Mouse (Mus musculus) limb, embryonic 13.5 days (tissue): ENCODE measurements around the gene Grrp1. TPM values are rescaled to one million over a fixed set of nuclear protein-coding genes. Genes with fewer than 3 reads are reported as not detected.

Source experiments
- ATAC-seq: fragments of 200-750 bp; cut with Nextera tagmentation; 2 replicates; pipeline ENCODE4 v1.8.0; 2017; ENCODE audit warnings: low read depth, moderate number of reproducible peaks, moderate TSS enrichment; ENCODE audit not compliant: low FRiP score
- H3K27ac ChIP-seq: fragments of 300-500 bp; sonication (generic); 2 replicates; pipeline ENCODE4 v1.5.1; 2015; ENCODE audit warnings: inconsistent platforms, mild to moderate bottlenecking, moderate library complexity
- H3K27me3 ChIP-seq: fragments of 300-500 bp; sonication (generic); 2 replicates; pipeline ENCODE4 v1.6.1; 2015; ENCODE audit warnings: mild to moderate bottlenecking, inconsistent platforms
- H3K36me3 ChIP-seq: fragments of 300-500 bp; sonication (generic); 2 replicates; pipeline ENCODE4 v1.6.1; 2015; ENCODE audit warnings: inconsistent platforms, mild to moderate bottlenecking, moderate library complexity
- H3K4me1 ChIP-seq: fragments of 300-500 bp; sonication (generic); 2 replicates; pipeline ENCODE4 v1.6.1; 2015; ENCODE audit warnings: inconsistent platforms
- H3K4me2 ChIP-seq: fragments of 300-500 bp; sonication (generic); replicated peaks from 2 replicates; pipeline ENCODE4 v1.6.1; 2015; ENCODE audit warnings: inconsistent platforms, mild to moderate bottlenecking, moderate library complexity
- H3K4me3 ChIP-seq: fragments of 300-500 bp; sonication (generic); 2 replicates; pipeline ENCODE4 v1.5.1; 2015; ENCODE audit warnings: moderate library complexity, mild to moderate bottlenecking, inconsistent platforms
- H3K9ac ChIP-seq: fragments of 300-500 bp; sonication (generic); 2 replicates; pipeline ENCODE4 v1.6.1; 2015; ENCODE audit warnings: mild to moderate bottlenecking, inconsistent platforms
- H3K9me3 ChIP-seq: fragments of 300-500 bp; sonication (generic); 2 replicates; pipeline ENCODE4 v1.6.1; 2016; ENCODE audit warnings: inconsistent platforms
- WGBS: fragments of 180-500 bp; shearing (Covaris S2); methylation state at CpG from one replicate; pipeline ENCODE4 v1.1.7; 2015; 5-methylcytosine and 5-hydroxymethylcytosine counted together
- polyA plus RNA-seq: library from polyadenylated mRNA; unstranded; fragments of >200 nt; fragmentation: Nextera tagmentation; extraction: Ambion mirVana; gene quantifications from 2 replicates; pipeline ENCODE4 v1.2.1, GENCODE M21; 2015

Grrp1 gene
- polyA plus RNA-seq, 1 experiment from 2014 or later = 4.7 TPM

DNA sequence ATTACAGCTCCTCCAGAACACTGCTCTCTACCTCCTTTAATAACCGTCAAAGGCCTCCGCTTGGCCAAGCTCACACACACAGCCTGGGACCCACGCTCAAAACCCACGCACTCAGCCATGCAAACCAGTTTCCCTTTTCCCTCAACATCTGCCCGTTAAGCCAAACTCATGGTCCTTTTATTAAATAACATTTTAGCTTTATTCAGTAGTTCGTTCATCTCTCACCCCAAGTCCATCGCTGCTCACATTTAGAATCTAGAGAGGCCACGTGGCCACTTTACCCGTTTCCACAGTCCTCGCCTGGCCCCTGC is 3.0 kb downstream of the Grrp1 start:
- Histone ChIP-seq H3K9ac (0 out of 2 replicates have a peak overlapping the region, but pooled peaks have one; percentile 20), H3K4me3 (peak overlapping the region; percentile 56), H3K9me3 (no peaks in the 10 kb centered on the region), H3K27me3 (peaks cover 98% of the 10 kb centered on the region), H3K4me1 (peaks cover 62% of the 10 kb centered on the region), H3K36me3 (no peaks in the 10 kb centered on the region), H3K27ac (no peak overlapping the region), H3K4me2 (peak overlapping the region; percentile 93)
- WGBS = 11% methylated on average over 10 of the region's 10 CpGs
- no peak for ATAC-seq

DNA sequence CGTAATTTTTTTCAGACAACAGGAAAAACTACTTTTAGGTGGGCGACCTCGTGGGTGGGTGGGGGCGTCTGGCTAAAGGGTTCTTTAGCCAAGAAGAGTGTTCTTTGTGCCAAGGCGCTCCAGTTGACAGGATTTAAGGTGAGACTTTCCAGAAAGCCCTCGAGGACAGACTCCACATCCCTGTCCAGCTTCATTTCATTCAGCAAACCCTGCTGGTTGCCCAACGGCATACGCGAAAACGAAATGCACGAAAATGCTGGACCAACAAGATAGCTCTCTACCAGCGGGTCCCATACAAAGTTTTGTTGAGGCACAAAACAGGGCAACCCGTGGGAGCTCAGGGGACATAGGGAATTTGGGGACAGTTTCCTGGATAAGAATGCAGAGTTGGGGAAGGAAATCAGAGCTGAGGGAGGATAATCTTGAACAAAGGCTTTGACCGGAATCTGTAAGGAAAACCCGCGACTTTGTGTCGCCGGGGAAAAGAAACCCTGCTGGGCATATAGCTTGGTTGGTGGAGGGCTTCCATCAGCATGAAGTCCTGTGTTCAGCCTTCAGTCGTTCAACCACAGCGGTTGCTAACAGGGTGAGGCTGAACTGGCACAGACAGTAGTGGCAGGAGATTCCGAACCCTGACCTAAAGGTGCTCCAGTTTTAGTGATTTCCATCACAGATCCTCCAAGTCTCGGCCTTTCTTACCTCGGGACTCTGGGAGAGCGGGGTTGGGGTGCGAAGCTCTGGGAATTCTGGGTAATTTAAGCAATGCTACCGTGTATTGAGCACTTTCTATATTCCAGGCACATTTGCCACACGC is 3.6 kb downstream of the Grrp1 start:
- Histone ChIP-seq H3K27ac (no peak overlapping the region), H3K4me2 (peak overlapping the region; percentile 93), H3K4me1 (peaks cover 64% of the 10 kb centered on the region), H3K9me3 (no peaks in the 10 kb centered on the region), H3K4me3 (peak overlapping the region; percentile 56), H3K27me3 (peaks cover 93% of the 10 kb centered on the region), H3K9ac (peak overlapping the region; percentile 48; the same call in 1 of the 2 replicates), H3K36me3 (no peaks in the 10 kb centered on the region)
- no peak for ATAC-seq
- 7% methylated on average over 27 of the region's 27 CpGs for whole genome bisulfite sequencing

DNA sequence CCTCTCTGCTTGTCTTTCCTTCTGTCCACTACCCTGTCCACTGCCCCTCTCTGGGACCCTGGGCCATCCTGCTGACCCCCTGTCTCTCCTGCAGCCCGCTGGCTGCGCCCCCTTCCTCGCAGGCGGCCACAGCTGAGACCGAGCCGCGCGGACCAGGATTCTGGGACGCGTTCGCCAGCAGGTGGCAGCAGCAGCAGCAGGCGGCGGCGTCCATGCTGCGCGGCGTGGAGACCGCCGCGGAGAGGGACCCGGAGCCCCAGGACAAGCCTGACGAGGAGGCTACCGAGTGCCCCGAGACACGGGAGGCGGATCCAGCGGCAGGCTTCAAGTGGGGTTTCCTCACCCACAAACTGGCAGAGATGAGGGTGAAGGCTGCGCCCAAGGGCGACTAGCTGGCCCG is 4.3 kb downstream of the Grrp1 start:
- Histone ChIP-seq H3K9ac (peak overlapping the region; percentile 48; the same call in 1 of the 2 replicates), H3K27ac (no peak overlapping the region), H3K4me2 (peak overlapping the region; percentile 93), H3K36me3 (no peaks in the 10 kb centered on the region), H3K27me3 (peaks cover 86% of the 10 kb centered on the region), H3K9me3 (no peaks in the 10 kb centered on the region), H3K4me1 (peaks cover 64% of the 10 kb centered on the region), H3K4me3 (peak overlapping the region; percentile 56)
- WGBS = under 1% methylated on average over 30 of the region's 30 CpGs
- peak; percentile 63 for ATAC-seq

DNA sequence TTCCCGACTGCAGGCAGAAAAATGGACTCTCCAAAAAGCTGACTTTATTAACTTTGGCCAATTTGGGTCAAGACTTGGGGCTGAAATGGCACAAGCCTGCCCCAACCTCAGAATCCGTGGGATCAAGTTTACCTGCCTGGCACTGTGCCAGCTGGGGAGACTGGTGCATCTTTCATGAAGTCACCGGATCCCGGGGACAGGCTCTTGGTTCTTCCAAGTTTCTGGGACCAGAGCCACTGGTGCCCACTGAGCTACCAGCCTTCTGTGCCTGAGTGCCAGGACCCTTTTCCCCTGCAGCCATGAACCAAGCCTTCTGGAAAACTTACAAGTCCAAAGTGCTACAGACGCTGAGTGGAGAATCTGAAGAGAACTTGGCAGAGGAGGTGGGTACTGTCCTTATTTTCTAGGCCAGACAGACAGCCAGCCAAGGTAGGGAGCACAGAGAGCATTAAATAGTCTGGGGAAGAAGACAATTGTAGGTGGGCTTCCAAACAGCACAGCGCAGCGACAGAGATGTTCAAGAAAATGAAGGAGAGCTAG is 7.1 kb downstream of the Grrp1 start, which contains the start of gene Gm30191:
TSS of gene Gm30191 (plus strand) at position 217 of the 540 bp plus-strand sequence.
- peak within 1 kb of the TSS; percentile 86 for H3K4me3 ChIP-seq
- H3K36me3 ChIP-seq = 0 out of 2 replicates have a peak, but pooled peaks cover 4% of the 10 kb centered on the region
- H3K27ac ChIP-seq = no peak within 1 kb of the TSS
- 76% methylated on average over 7 of the region's 7 CpGs for WGBS
- H3K4me1 ChIP-seq = peaks cover 47% of the 10 kb centered on the region
- H3K4me2 ChIP-seq = peak within 1 kb of the TSS; percentile 90
- H3K27me3 ChIP-seq = peaks cover 57% of the 10 kb centered on the region
- H3K9ac ChIP-seq = peak within 1 kb of the TSS; percentile 87
- H3K9me3 ChIP-seq = no peaks in the 10 kb centered on the region
- ATAC-seq = no peak

DNA sequence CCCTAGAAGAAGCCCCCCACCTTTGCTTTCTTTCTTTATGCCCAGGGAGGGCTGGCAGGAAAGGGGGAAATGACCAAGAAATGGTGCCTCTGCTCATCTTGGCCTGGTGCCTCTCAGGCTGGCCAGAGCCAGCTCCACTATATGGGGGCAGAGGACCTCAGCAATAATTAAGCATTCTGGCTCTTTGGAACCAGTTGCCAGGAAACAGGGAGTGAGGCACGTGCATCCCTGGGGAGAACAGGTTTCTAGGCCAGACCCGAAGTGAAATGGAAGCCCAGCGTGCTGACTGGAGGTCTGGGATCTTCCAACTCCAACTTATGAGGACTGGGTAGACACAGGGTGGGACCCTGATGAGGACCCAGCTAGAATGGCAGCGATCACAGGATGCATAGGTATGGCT is 7.7 kb downstream of the Grrp1 start:
- Histone ChIP-seq H3K36me3 (0 out of 2 replicates have a peak, but pooled peaks cover 4% of the 10 kb centered on the region), H3K27me3 (peaks cover 52% of the 10 kb centered on the region), H3K9ac (no peak overlapping the region), H3K4me1 (peaks cover 41% of the 10 kb centered on the region), H3K4me2 (peak overlapping the region; percentile 90; the same call in 1 of the 2 replicates), H3K9me3 (no peaks in the 10 kb centered on the region), H3K27ac (no peak overlapping the region), H3K4me3 (no peak overlapping the region)
- ATAC-seq = no peak
- WGBS = 55% methylated on average over 4 of the region's 4 CpGs

DNA sequence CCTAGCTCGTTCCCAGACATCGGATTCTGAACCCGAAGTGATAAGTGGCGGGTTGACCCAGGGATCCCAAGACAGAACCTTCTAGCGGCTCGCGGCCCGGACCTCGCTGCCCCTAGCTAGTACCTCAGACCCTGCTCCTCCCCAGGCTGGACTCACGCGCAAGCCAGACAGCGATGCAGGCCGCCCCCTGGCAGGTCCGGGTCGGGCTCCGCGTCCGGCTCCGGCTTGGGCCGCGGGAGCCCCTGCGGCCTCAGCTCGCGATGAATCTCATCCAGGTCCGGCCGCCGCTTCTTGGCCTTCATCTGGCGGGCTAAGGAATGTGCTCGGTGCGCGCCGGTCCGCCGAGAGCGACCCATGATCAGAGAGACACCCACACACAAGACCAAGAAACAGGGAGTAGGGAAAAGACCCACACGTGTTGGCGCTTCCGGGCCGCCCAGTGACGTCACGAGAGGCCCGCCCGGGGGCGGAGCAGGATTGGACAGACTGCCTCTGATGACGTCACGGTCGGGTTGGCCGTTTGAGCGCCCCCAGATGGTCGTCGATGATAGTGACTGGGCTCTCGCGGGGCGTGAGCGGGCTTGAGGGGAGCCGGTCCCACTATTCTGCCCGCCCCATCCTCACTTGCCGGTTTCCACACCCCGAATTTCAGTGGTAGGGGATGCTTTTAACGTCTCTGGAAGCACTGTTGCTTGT is 8.6 kb downstream of the Grrp1 start, which contains the start of gene Zfp593:
TSS of gene Zfp593 (minus strand) at position 445 of the 696 bp plus-strand sequence.
- ATAC-seq = peak; percentile 78
- Histone ChIP-seq H3K9ac (peak within 1 kb of the TSS; percentile 87), H3K4me1 (peaks cover 32% of the 10 kb centered on the region), H3K27ac (no peak within 1 kb of the TSS), H3K36me3 (0 out of 2 replicates have a peak, but pooled peaks cover 4% of the 10 kb centered on the region), H3K9me3 (no peaks in the 10 kb centered on the region), H3K4me3 (peak within 1 kb of the TSS; percentile 86), H3K27me3 (peaks cover 42% of the 10 kb centered on the region), H3K4me2 (peak within 1 kb of the TSS; percentile 90)
- under 1% methylated on average over 60 of the region's 60 CpGs for WGBS

DNA sequence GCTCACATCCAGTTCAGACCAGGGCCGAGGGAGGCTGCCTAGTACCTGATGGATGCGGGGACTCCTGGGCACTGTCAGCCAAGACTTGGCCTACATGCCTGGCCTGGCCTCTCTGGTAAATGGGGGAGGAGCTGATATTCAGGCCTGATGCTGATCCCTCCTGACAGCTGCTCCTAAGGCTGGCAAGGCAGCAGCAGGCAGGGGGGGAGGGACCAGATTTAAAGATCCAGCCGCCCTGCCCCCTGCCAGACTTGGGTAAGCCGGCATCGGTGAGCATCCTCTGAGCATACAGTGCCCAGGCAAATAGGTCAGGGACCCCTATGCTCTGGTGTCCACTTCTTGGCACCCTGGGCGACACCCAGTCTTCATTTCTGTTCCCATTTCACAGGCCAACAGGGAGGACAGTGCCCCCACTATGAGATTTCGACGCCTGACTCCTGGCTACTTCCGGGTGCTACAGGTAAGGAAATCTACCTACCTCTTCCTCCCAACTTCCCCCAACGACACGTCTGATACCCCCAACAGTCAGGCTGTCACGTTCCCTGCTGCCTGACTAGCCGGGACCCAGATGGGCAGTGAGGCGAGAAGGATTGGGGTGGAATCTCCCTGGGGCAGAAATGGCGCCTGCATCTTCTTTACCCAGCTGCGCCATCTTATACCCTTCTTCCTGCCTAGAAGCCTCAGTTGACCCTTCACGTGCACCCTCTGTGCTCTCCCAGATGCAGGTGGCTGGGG is 10.2 kb downstream of the Grrp1 start, which contains the start of gene E130218I03Rik:
TSS of gene E130218I03Rik (plus strand) at position 147 of the 735 bp plus-strand sequence.
- Histone ChIP-seq H3K27me3 (peaks cover 36% of the 10 kb centered on the region), H3K9me3 (no peaks in the 10 kb centered on the region), H3K9ac (peak within 1 kb of the TSS; percentile 87), H3K4me3 (peak within 1 kb of the TSS; percentile 86), H3K27ac (no peak within 1 kb of the TSS), H3K4me2 (peak within 1 kb of the TSS; percentile 90), H3K4me1 (peaks cover 23% of the 10 kb centered on the region), H3K36me3 (0 out of 2 replicates have a peak, but pooled peaks cover 4% of the 10 kb centered on the region)
- no peak for ATAC-seq
- 90% methylated on average over 17 of the region's 17 CpGs for WGBS

DNA sequence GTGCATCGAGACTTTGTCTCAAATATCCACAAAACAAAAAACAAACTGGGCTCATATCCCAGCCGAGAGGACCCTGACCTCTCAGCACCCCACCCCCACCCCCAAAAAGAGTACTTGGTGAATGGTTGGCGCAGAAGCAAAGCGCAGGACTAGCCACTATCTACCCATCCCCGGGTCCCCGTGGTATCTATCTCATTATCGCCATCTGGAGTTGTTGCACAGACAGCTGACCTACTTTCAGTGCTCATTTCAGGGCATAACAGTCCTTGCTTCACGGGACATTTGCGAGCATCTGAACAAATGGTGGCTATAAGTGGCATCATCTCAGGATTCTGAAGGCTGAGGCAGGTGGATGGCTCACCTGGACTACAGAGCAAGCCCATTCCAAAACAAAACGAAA is 15.2 kb downstream of the Grrp1 start:
- peaks cover 45% of the 10 kb centered on the region for H3K27me3 ChIP-seq
- peaks cover 10% of the 10 kb centered on the region for H3K4me1 ChIP-seq
- H3K36me3 ChIP-seq = 0 out of 2 replicates have a peak, but pooled peaks cover 3% of the 10 kb centered on the region
- WGBS = 10% methylated on average over 10 of the region's 10 CpGs
- no peaks in the 10 kb centered on the region for H3K9me3 ChIP-seq
- ATAC-seq = no peak
- H3K9ac ChIP-seq = peak overlapping the region; percentile 45; the same call in 1 of the 2 replicates
- H3K27ac ChIP-seq = no peak overlapping the region
- H3K4me3 ChIP-seq = peak overlapping the region; percentile 34; the same call in 1 of the 2 replicates
- H3K4me2 ChIP-seq = peak overlapping the region; percentile 56

DNA sequence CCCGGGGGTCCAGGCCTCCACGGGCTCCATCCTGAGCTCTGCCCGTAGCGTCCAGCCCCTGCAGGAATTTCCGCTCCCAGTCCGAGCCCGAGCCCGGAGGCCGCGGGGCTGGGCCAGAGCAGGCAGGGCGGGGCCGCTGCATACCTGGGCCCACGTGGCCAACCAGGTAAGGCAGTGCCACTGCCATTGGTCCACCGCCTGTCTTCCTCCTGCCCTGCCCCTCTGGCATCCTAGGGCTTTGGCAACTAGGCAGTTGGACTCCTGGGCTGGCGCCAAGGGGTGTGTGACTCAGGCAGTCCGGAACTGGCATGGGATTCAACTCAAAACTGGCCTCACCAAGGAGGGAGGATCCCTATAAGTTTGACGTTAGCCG is 15.6 kb downstream of the Grrp1 start, which contains the start of gene Cnksr1:
TSS of gene Cnksr1 (minus strand) at position 121 of the 373 bp plus-strand sequence.
- H3K27me3 ChIP-seq = peaks cover 45% of the 10 kb centered on the region
- H3K27ac ChIP-seq = no peak within 1 kb of the TSS
- no peaks in the 10 kb centered on the region for H3K36me3 ChIP-seq
- 0 out of 2 replicates have a peak, but pooled peaks have one; percentile 32 for ATAC-seq
- no peaks in the 10 kb centered on the region for H3K9me3 ChIP-seq
- H3K4me1 ChIP-seq = peaks cover 10% of the 10 kb centered on the region
- WGBS = 2% methylated on average over 18 of the region's 18 CpGs
- peak within 1 kb of the TSS; percentile 34 for H3K4me3 ChIP-seq
- peak within 1 kb of the TSS; percentile 56 for H3K4me2 ChIP-seq
- H3K9ac ChIP-seq = peak within 1 kb of the TSS; percentile 45

DNA sequence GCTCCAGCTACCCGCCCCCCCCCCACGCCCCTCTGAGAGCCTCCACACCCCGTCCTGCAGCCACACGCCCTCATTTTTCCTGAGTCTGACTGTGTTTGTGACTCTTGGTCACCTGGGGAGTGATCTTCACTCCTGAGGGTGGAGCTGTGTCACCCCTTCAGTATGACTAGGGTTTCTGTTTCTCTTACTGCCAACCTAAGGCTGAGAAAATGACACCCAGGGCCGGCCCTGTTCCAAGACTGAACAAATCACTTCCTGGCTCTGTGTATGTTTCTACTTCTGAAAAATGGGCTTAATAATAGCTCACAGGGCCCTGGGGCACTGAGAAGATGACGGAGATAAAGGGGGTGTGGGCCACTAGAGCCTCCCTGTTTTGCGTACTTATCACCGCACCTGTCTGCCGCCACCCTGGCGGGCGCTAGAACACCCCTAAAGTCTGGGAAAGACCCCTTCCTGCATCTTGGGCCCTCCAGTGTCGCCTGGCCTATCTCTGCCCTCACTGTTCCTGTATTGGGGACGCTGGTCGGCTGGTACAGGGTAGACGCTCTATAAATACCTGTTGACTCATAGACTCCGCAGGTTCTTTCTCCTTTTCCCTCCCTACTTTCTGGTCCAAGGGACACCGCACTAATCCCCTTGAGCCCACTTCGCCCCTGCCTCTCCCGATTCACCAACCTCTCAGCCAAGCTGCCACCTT is 16.2 kb downstream of the Grrp1 start:
- peak overlapping the region; percentile 45 for H3K9ac ChIP-seq
- no peak overlapping the region for H3K27ac ChIP-seq
- no peak for ATAC-seq

DNA sequence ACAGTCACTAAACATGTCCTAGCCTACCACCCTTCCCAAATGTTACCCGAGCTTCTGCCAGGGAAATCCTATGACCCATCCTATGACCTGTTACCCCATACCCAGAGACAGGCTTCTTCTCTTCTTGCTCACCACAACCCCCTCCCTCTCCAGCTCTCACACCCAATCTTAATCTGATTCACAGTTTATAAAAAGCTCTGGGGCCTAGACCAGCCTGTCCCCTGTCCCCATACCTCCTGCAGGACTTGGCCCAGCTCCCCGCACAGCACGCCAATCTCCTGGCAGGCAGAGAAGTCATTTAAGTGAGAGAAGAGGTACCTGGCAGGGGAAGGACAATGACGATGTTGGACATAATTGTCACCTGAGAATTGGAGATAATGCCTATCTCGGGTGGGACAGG is 19.0 kb downstream of the Grrp1 start:
- Histone ChIP-seq H3K9me3 (no peaks in the 10 kb centered on the region), H3K4me2 (no peak overlapping the region), H3K27me3 (peaks cover 45% of the 10 kb centered on the region), H3K4me1 (peaks cover 10% of the 10 kb centered on the region), H3K9ac (no peak overlapping the region), H3K36me3 (no peaks in the 10 kb centered on the region), H3K27ac (no peak overlapping the region), H3K4me3 (no peak overlapping the region)
- no peak for ATAC-seq
- WGBS = 81% methylated on average over 5 of the region's 5 CpGs

More for the DNA sequence above, 16.2 kb downstream of the Grrp1 start:
- WGBS = 22% methylated on average over 19 of the region's 19 CpGs
- H3K4me1 ChIP-seq = peaks cover 10% of the 10 kb centered on the region
- H3K4me3 ChIP-seq = peak overlapping the region; percentile 34
- H3K27me3 ChIP-seq = peaks cover 45% of the 10 kb centered on the region
- H3K36me3 ChIP-seq = no peaks in the 10 kb centered on the region
- H3K9me3 ChIP-seq = no peaks in the 10 kb centered on the region
- H3K4me2 ChIP-seq = peak overlapping the region; percentile 56
